Mouse (Mus musculus) brain, embryonic 14.5 days (tissue): ENCODE results near the gene Strbp.

Experiments used
- CTCF ChIP-seq: fragments of 200-500 bp; IDR thresholded peaks from 2 replicates; pipeline ENCODE4 v1.5.1; 2012; ENCODE audit warnings: inconsistent platforms, mild to moderate bottlenecking, moderate library complexity, borderline replicate concordance; ENCODE audit not compliant: insufficient read depth, insufficient read length; ENCODE audit errors: extremely low read depth
- POLR2A ChIP-seq: fragments of 200-500 bp; IDR thresholded peaks from 2 replicates; pipeline ENCODE4 v1.6.1; 2012; ENCODE audit warnings: mild to moderate bottlenecking, inconsistent platforms, borderline replicate concordance; ENCODE audit not compliant: poor library complexity, insufficient read depth, insufficient read length, severe bottlenecking; ENCODE audit errors: extremely low read depth

DNA sequence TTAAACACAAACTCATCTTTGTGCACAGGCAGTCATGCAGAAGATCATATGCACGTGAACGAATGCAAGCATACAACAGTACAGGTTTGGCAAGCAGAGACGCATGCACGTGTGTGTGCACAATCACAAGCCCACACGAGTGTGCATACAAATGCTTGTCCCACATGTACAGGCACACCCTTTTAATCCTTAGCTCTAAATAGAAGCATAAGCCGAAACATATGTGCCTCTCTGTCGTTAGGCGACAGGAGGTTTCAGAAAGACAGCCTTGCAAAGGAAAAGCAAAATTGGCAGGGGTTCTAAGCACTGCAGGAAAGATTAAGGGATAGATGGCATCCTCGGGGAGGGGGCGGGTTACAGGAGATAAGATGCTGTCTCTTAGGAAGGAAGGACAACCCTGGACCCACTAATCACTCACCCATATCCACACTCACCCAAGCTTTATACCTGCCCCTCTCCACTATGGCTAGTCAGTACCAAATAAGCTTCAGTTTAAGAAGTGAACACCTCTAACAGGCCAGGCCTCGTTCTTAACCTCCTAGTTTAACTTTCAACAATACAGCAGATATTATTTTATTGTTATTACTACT is 19.9 kb upstream of the Strbp start:
- no peak for TF ChIP-seq CTCF
- no peak for TF ChIP-seq POLR2A
